Mouse (Mus musculus): ENCODE results near the gene Zfp764.
"Not testable (repeated sequence)": the region's sequence is repeated elsewhere in the genome, so short reads cannot be mapped to it uniquely, and the experiment has no call there.

Gene Zfp764

DNA sequence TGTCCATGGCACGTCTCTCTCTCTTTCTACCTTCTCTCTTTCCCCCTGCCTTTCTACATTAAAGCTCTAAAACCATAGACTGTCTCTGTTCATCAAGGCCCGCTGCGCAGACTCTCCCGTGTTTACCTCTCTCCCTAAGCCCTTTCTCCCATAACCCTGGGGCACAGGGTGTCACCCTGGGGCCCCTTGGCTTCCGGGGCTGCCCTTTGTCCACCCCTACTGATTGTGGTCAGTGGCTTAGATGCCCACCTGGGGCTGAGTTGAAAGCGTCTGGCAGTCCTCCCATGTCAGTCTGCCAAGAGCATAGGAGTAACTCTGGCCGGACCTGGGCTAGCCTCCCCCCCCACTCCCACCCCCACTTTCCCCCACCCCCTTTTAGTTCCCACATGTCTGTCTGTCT is 16.3 kb downstream of the Zfp764 start:
- DNase-seq, result no peak

DNA sequence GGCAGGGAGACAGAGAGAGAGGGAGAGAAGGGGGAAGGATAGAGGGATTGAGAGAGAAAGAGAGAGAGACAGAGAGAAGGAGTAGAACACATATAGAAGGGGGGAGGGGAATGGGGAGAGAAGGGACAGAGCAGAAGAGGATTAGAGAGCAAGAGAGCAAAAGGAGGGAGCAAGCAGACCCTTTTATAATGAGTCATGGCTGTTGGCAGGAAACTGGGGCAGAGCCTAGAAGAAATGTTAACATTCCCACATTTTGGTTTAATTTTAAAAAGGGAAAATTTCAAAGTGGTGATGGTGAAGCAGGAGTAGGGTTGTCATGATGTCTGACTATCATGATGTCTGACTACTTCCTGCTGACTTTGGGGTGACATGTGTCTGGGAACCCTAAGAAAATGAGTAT is 18.4 kb downstream of the Zfp764 start:
- DNase-seq, result not testable (repeated sequence)

DNA sequence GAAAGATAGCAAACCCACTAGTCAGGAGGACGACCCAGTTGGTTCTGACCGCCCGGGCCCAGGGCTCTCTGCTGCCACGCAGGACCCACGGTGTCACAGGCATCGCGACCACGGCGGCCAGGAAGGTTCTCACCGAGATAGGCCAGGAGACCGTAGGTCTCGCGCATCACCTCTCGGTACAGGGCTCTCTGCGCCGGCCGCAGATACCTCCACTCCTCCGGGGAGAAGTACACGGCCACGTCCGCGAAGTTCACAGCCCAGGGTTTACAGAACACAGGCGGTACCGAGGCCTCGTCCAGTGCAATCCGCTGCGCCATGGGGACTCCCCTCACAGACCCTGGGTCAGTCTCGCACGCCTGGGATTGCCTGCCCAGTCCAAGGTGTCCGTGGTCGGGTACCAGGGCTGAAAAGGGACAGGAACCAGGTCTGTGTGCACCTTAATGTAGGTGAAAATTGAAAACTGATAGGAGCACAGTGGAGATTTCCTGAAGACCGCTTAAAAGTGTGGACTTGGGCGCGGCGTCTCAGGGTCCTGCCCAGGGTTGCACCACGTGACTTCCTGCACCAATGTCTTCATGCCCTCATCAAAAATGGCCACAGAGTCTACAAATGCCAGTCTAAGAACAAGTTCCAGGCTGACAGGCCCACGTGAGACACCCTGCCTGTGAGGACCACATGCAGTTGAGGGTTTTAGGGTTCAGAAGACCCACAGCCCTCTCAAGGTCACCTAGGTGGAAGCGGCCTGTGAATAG is 19.8 kb downstream of the Zfp764 start, which contains the start of gene 9130019O22Rik:
9130019O22Rik (minus strand) TSS at position 526 of the 752 bp plus-strand sequence.
- DNase-seq, result peak; percentile 91

GRCm38 (mm10) chr7:127385560-127385959 is 21.1 kb downstream of the Zfp764 start:
- DNase-seq, result not testable (repeated sequence)

DNA sequence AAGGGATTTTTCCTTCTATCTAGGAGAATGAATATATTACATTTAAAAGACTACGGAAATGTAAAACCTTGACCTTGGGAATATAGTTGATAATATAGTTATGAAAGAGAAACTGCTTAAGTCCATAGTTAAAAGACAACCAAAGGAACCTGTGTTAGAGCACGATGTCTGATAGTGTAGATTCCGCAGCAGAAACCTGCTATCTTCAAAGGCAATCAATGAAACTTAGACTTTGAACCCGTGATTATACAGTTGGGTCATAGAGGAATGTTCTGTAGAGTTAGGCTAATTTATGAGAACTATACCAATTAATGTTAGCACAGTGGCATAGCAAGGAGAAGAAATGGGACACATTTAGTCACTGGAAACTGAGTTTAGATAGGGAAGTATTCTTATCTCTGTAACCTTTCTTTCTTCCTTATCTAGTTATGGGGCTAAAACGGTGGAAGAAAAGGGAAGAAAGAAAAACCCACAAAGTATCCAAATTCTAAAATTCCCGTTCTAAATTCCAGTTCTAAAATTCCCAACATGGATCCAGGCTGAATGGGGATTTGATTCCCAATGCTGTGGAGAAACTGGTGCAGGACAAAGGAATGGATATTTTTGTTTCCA is 28.2 kb downstream of the Zfp764 start:
- DNase-seq, result no peak

GRCm38 (mm10) chr7:127375271-127376245 is 31.1 kb downstream of the Zfp764 start, which contains the start of gene Zfp747:
Gene Zfp747 (minus strand): TSS chr7:127376050.
- DNase-seq, result peak; percentile 96

GRCm38 (mm10) chr7:127371870-127372269 is 34.8 kb downstream of the Zfp764 start:
- DNase-seq, result not testable (repeated sequence)

- no peak for DNase-seq
Observed at GRCm38 (mm10) chr7:127371213-127371612, 35.4 kb downstream of the Zfp764 start.

GRCm38 (mm10) chr7:127366249-127366648 is 40.4 kb downstream of the Zfp764 start:
- no peak for DNase-seq

GRCm38 (mm10) chr7:127364166-127364565 is 42.5 kb downstream of the Zfp764 start:
- DNase-seq, result no peak

GRCm38 (mm10) chr7:127363475-127363921 is 43.1 kb downstream of the Zfp764 start:
- peak; percentile 32 for DNase-seq

- not testable (repeated sequence) for DNase-seq
Observed at GRCm38 (mm10) chr7:127362418-127362817, 44.2 kb downstream of the Zfp764 start.

DNA sequence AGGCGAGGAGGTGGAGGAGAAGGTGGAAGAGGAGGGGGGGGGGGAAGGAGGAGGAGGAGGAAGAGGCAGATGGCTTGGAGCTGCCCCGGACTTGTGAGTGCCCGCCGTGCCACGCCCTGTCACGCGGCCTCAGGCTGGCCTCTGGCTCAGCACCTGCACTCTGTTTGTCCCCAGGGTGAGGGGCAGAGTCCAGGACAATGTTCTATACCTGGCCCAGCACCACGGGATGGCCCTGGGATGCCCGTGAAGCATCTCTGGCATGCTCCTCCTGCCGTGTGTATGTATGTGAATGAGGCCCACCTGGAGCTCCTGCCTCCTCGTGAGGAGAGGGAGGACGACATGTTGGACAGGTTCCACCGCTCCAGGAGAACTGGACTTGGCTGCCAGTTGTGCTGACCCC is 45.2 kb downstream of the Zfp764 start:
- peak; percentile 72 for DNase-seq

DNA sequence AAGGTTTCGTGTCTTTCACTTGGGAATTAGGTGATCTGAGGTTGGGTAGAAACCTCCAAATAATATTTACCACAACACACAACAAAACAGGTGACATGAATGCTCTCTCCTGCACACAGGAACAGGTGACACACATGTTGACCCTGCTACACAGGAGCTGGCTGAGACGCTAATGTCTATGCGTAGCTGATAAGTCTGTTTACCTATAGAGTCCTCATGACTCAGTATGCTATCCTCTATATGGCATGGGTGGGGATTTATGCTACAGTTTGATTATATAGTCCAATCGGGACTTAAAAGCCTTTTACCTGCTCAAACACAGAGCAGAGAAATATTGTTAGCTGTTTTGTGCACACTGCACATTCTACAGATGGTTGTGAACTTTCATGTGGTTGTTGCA is 46.4 kb downstream of the Zfp764 start:
- DNase-seq, result no peak

DNA sequence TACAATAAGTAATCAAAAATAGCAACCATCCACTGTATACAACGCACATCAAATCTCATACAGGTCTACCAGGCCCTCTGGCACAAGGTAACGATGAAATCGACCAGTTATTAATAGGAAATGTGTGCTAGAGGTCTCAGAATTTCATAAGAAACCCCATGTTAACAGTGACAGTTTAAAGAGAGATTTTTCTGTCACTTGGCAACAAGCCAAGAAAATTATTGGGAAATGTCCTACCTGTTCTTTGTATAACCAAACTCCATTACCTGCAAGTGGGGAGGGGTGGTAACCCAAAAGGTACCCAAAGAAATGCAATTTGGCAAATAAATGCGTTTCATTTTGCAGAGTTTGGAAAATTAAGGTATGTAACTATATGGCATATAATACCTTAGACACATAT is 48.1 kb downstream of the Zfp764 start:
- no peak for DNase-seq

- DNase-seq, result no peak
Observed at GRCm38 (mm10) chr7:127357871-127358270, 48.8 kb downstream of the Zfp764 start.

GRCm38 (mm10) chr7:127355796-127356195 is 50.8 kb downstream of the Zfp764 start:
- DNase-seq, result no peak
